ENCODE assay signal across 14 mouse cellular contexts in the genomic region with DNA sequence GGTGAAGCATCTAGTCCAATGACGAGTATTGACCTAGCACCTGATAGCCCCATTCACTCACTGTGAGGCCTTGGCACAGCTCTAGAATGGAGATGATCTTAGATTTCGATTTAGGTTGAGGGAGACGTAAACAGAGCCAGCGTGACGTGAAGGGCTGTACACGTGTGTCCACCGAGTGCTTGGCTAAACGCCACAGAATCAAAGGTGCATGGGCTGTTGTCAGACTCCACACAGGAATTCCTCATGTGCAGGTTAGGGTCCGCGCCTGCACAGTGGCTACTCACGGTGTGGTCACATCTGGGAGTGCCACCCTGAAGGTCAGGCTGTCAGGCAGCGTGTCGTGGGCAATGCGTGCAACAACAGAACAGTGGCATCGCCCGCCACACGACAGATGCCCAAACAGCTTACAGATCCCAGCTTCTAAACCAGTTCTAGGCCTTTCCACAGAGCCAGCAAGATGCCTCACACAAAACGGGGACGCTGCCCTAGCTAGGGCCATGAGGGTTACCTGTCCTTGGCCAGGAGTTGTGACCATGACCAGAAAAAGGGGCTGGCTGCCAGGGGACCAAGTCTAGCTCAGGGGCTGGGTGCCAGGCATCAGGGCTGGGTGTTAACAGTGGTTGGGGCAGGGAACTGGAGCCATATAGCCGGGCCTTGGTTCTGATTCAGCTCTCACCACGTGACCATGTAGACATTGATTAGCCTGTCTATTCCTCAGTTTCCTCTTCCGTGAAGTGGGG. TPM values are rescaled to one million over a fixed set of nuclear protein-coding genes. Genes with fewer than 3 reads are reported as not detected.
DNase-seq lines count a peak whose midpoint lies in the region; ATAC-seq lines count a peak whose summit lies in the region.
"Had no signal": no experiment of that assay in that cellular context is flagged by ENCODE, and none has a peak within 500 bp of the region (broad histone marks: within the 10 kb centered on the region; RNA-seq: fewer than 3 reads in every experiment).

No protein-coding gene starts in this region.

- H3K27me3 ChIP-seq in heart, embryonic 15.5 days, result no peaks in the 10 kb centered on the region
- H3K27me3 ChIP-seq in lung, embryonic 15.5 days, result no peaks in the 10 kb centered on the region
- H3K27me3 ChIP-seq in intestine, embryonic 16.5 days (replicated peaks; ENCODE audit: control insufficient read depth, insufficient read depth, low read length), result no peaks in the 10 kb centered on the region
- H3K27me3 ChIP-seq in stomach, embryonic 16.5 days (ENCODE audit: control insufficient read depth, insufficient read depth, low read length), result no peaks in the 10 kb centered on the region
- H3K27me3 ChIP-seq in forebrain, embryonic 10.5 days (ENCODE audit: poor library complexity, severe bottlenecking), result peaks cover 60% of the 10 kb centered on the region
- H3K27me3 ChIP-seq: liver, embryonic 13.5 days had no signal

- peaks cover 73% of the 10 kb centered on the region for H3K4me1 ChIP-seq in heart, embryonic 15.5 days (replicated peaks)
- H3K4me1 ChIP-seq in lung, embryonic 15.5 days, result peaks cover 89% of the 10 kb centered on the region
- H3K4me1 ChIP-seq in intestine, embryonic 16.5 days (ENCODE audit: control insufficient read depth, insufficient read depth, low read length), result peaks cover 89% of the 10 kb centered on the region
- peaks cover 56% of the 10 kb centered on the region for H3K4me1 ChIP-seq in stomach, embryonic 16.5 days (ENCODE audit: control insufficient read depth, insufficient read depth, low read length)
- H3K4me1 ChIP-seq in forebrain, embryonic 10.5 days, result peaks cover 78% of the 10 kb centered on the region

- no peaks in the 10 kb centered on the region for H3K9me3 ChIP-seq in heart, embryonic 15.5 days (replicated peaks)
- no peaks in the 10 kb centered on the region for H3K9me3 ChIP-seq in lung, embryonic 15.5 days
- no peaks in the 10 kb centered on the region for H3K9me3 ChIP-seq in intestine, embryonic 16.5 days (ENCODE audit: control insufficient read depth, low read length)
- H3K9me3 ChIP-seq in stomach, embryonic 16.5 days (replicated peaks; ENCODE audit: control insufficient read depth, low read length), result no peaks in the 10 kb centered on the region
- H3K9me3 ChIP-seq in forebrain, embryonic 10.5 days, result no peaks in the 10 kb centered on the region
- H3K9me3 ChIP-seq: liver, embryonic 13.5 days had no signal

- no peak overlapping the region for H3K4me2 ChIP-seq in heart, embryonic 15.5 days
- no peak overlapping the region for H3K4me2 ChIP-seq in lung, embryonic 15.5 days
- 0 out of 2 replicates have a peak overlapping the region, but pooled peaks have one; percentile 25 for H3K4me2 ChIP-seq in intestine, embryonic 16.5 days (ENCODE audit: low read depth, low read length)
- H3K4me2 ChIP-seq in stomach, embryonic 16.5 days (ENCODE audit: low read depth, low read length), result no peak overlapping the region
- H3K4me2 ChIP-seq: hindbrain, embryonic 14.5 days; liver, embryonic 13.5 days had no signal

- no peak for ATAC-seq in heart, embryonic 15.5 days (replicated peaks; ENCODE audit: insufficient number of reproducible peaks, insufficient read depth, low FRiP score, low read depth)
- ATAC-seq in lung, embryonic 15.5 days (ENCODE audit: borderline replicate concordance, extremely low read depth, low FRiP score, low TSS enrichment), result no peak
- ATAC-seq in intestine, embryonic 16.5 days, result no peak
- no peak for ATAC-seq in stomach, embryonic 16.5 days (ENCODE audit: insufficient read depth, low FRiP score)
- ATAC-seq: forebrain, embryonic 14.5 days had no signal

- no peak overlapping the region for H3K9ac ChIP-seq in heart, embryonic 15.5 days
- no peak overlapping the region for H3K9ac ChIP-seq in lung, embryonic 15.5 days
- H3K9ac ChIP-seq in intestine, embryonic 16.5 days (ENCODE audit: low read depth, low read length), result peak overlapping the region; percentile 25; the same call in 1 of the 2 replicates
- no peak overlapping the region for H3K9ac ChIP-seq in stomach, embryonic 16.5 days (ENCODE audit: low read length)
- H3K9ac ChIP-seq: hindbrain, embryonic 14.5 days had no signal

- peak overlapping the region; percentile 59; the same call in 1 of the 2 replicates for H3K27ac ChIP-seq in heart, embryonic 15.5 days
- H3K27ac ChIP-seq in lung, embryonic 15.5 days, result peak overlapping the region; percentile 75
- H3K27ac ChIP-seq in intestine, embryonic 16.5 days (ENCODE audit: low read length), result peak overlapping the region; percentile 83
- H3K27ac ChIP-seq in stomach, embryonic 16.5 days (ENCODE audit: low read length), result peak overlapping the region; percentile 92
- no peak overlapping the region for H3K27ac ChIP-seq in forebrain, embryonic 10.5 days
- H3K27ac ChIP-seq: hindbrain, embryonic 14.5 days; liver, embryonic 13.5 days had no signal

- H3K4me3 ChIP-seq in heart, embryonic 15.5 days, result no peak overlapping the region
- H3K4me3 ChIP-seq in lung, embryonic 15.5 days, result no peak overlapping the region
- no peak overlapping the region for H3K4me3 ChIP-seq in intestine, embryonic 16.5 days (ENCODE audit: low read length)
- no peak overlapping the region for H3K4me3 ChIP-seq in stomach, embryonic 16.5 days (replicated peaks; ENCODE audit: low read length)
- no peak overlapping the region for H3K4me3 ChIP-seq in forebrain, embryonic 10.5 days
- H3K4me3 ChIP-seq: liver, embryonic 13.5 days had no signal

- DNase-seq in heart, postnatal 4 days, result no peak
- no peak for DNase-seq in lung, postnatal 4 days
- DNase-seq in forebrain, embryonic 10.5 days (ENCODE audit: extremely low spot score, low spot score), result no peak
- DNase-seq: cerebellum, postnatal 10 days; left cerebral cortex, postnatal 4 days; liver, embryonic 13.5 days; midbrain, embryonic 14.5 days; right cerebral cortex, postnatal 25 days had no signal

- no peaks in the 10 kb centered on the region for H3K36me3 ChIP-seq in heart, embryonic 15.5 days
- no peaks in the 10 kb centered on the region for H3K36me3 ChIP-seq in lung, embryonic 15.5 days
- H3K36me3 ChIP-seq in intestine, embryonic 16.5 days (ENCODE audit: control insufficient read depth, insufficient read depth, low read length), result no peaks in the 10 kb centered on the region
- no peaks in the 10 kb centered on the region for H3K36me3 ChIP-seq in stomach, embryonic 16.5 days (ENCODE audit: control insufficient read depth, insufficient read depth, low read length)
- H3K36me3 ChIP-seq in forebrain, embryonic 10.5 days (replicated peaks), result no peaks in the 10 kb centered on the region
- H3K36me3 ChIP-seq: liver, embryonic 13.5 days had no signal

- 87% methylated on average over 22 of the region's 22 CpGs for WGBS in heart, embryonic 15.5 days
- 76% methylated on average over 22 of the region's 22 CpGs for WGBS in lung, embryonic 15.5 days
- 87% methylated on average over 22 of the region's 22 CpGs for WGBS in intestine, embryonic 16.5 days
- 86% methylated on average over 22 of the region's 22 CpGs for WGBS in stomach, embryonic 16.5 days
- 93% methylated on average over 22 of the region's 22 CpGs for WGBS in forebrain, embryonic 10.5 days

RNA-seq across cellular contexts. Expression of a gene that starts 13.9 kb away (rescaled TPM):
- 12.7 and 17.2 TPM in 2 replicates for polyA plus RNA-seq in heart, embryonic 15.5 days (2015; fragmentation: Nextera tagmentation; extraction: Ambion mirVana)
- total RNA-seq in heart, postnatal 4 days (2021), result 10 to 100 TPM; 20.0 to 21.2 TPM
- 35.1 and 40.1 TPM in 2 replicates for polyA plus RNA-seq in lung, embryonic 15.5 days (2015; fragmentation: Nextera tagmentation; extraction: Ambion mirVana)
- polyA plus RNA-seq in intestine, embryonic 16.5 days (2015; fragmentation: Nextera tagmentation; extraction: Ambion mirVana), result 102 and 107 TPM in 2 replicates
- polyA plus RNA-seq in stomach, embryonic 16.5 days (2015; fragmentation: Nextera tagmentation; extraction: Ambion mirVana), result 65.6 and 75.3 TPM in 2 replicates
- polyA plus RNA-seq in forebrain, embryonic 10.5 days (2016; fragmentation: Nextera tagmentation; extraction: Ambion mirVana), result 7.5 and 7.6 TPM in 2 replicates

RNA-seq across cellular contexts. Expression of a gene that starts 20.4 kb away (rescaled TPM):
- 0.16 TPM in 2 replicates for polyA plus RNA-seq in heart, embryonic 15.5 days (2015; fragmentation: Nextera tagmentation; extraction: Ambion mirVana)
- total RNA-seq in heart, postnatal 4 days (2021), result under 1 TPM; 0.16 to 0.19 TPM
- polyA plus RNA-seq in lung, embryonic 15.5 days (2015; fragmentation: Nextera tagmentation; extraction: Ambion mirVana), result 0.25 and 0.49 TPM in 2 replicates
- polyA plus RNA-seq in intestine, embryonic 16.5 days (2015; fragmentation: Nextera tagmentation; extraction: Ambion mirVana), result 168 and 230 TPM in 2 replicates
- polyA plus RNA-seq in stomach, embryonic 16.5 days (2015; fragmentation: Nextera tagmentation; extraction: Ambion mirVana), result 20.8 and 21.1 TPM in 2 replicates
- polyA plus RNA-seq in forebrain, embryonic 10.5 days (2016; fragmentation: Nextera tagmentation; extraction: Ambion mirVana), result 0.06 and 0.11 TPM in 2 replicates
- polyA plus RNA-seq: forebrain, embryonic 14.5 days; hindbrain, embryonic 14.5 days; midbrain, embryonic 14.5 days had no signal

RNA-seq across cellular contexts. Expression of a gene that starts 23.3 kb away (rescaled TPM):
- 20.1 and 26.4 TPM in 2 replicates for polyA plus RNA-seq in heart, embryonic 15.5 days (2015; fragmentation: Nextera tagmentation; extraction: Ambion mirVana)
- total RNA-seq in heart, postnatal 4 days (2021), result 10 to 100 TPM; 13.0 to 14.2 TPM
- 37.3 and 43.0 TPM in 2 replicates for polyA plus RNA-seq in lung, embryonic 15.5 days (2015; fragmentation: Nextera tagmentation; extraction: Ambion mirVana)
- 34.2 and 37.7 TPM in 2 replicates for polyA plus RNA-seq in intestine, embryonic 16.5 days (2015; fragmentation: Nextera tagmentation; extraction: Ambion mirVana)
- polyA plus RNA-seq in stomach, embryonic 16.5 days (2015; fragmentation: Nextera tagmentation; extraction: Ambion mirVana), result 26.4 and 28.1 TPM in 2 replicates
- polyA plus RNA-seq in forebrain, embryonic 10.5 days (2016; fragmentation: Nextera tagmentation; extraction: Ambion mirVana), result 34.7 and 41.0 TPM in 2 replicates

RNA-seq across cellular contexts. Expression of a gene that starts 24.3 kb away (rescaled TPM):
- 18.0 and 22.5 TPM in 2 replicates for polyA plus RNA-seq in heart, embryonic 15.5 days (2015; fragmentation: Nextera tagmentation; extraction: Ambion mirVana)
- total RNA-seq in heart, postnatal 4 days (2021), result 10 to 100 TPM; 51.7 to 58.8 TPM
- 19.0 and 19.6 TPM in 2 replicates for polyA plus RNA-seq in lung, embryonic 15.5 days (2015; fragmentation: Nextera tagmentation; extraction: Ambion mirVana)
- 11.2 and 11.7 TPM in 2 replicates for polyA plus RNA-seq in intestine, embryonic 16.5 days (2015; fragmentation: Nextera tagmentation; extraction: Ambion mirVana)
- polyA plus RNA-seq in stomach, embryonic 16.5 days (2015; fragmentation: Nextera tagmentation; extraction: Ambion mirVana), result 14.9 and 16.8 TPM in 2 replicates
- polyA plus RNA-seq in forebrain, embryonic 10.5 days (2016; fragmentation: Nextera tagmentation; extraction: Ambion mirVana), result 18.3 and 19.2 TPM in 2 replicates

Comparison
In these comparisons a context has a peak if more than half of its experiments do, and no peak if none do; other contexts are left out.
1. RNA of a gene that starts 20.4 kb away (polyA plus RNA-seq): 168 to 230 TPM in intestine, embryonic 16.5 days and 20.8 to 21.1 TPM in stomach, embryonic 16.5 days; 0.25 to 0.49 TPM in lung, embryonic 15.5 days, 0.16 TPM in heart, embryonic 15.5 days and 0.06 to 0.11 TPM in forebrain, embryonic 10.5 days; every median in the first group is over 10 times any median in the second.